Mouse (Mus musculus): ENCODE results near the gene Zswim3. TPM values are rescaled to one million over a fixed set of nuclear protein-coding genes. Genes with fewer than 3 reads are reported as not detected.
"Not testable (repeated sequence)": the region's sequence is repeated elsewhere in the genome, so short reads cannot be mapped to it uniquely, and the experiment has no call there.

The Zswim3 gene
- total RNA-seq, 2 experiments from 2014 or later, result 4.0 to 4.7 TPM

DNA sequence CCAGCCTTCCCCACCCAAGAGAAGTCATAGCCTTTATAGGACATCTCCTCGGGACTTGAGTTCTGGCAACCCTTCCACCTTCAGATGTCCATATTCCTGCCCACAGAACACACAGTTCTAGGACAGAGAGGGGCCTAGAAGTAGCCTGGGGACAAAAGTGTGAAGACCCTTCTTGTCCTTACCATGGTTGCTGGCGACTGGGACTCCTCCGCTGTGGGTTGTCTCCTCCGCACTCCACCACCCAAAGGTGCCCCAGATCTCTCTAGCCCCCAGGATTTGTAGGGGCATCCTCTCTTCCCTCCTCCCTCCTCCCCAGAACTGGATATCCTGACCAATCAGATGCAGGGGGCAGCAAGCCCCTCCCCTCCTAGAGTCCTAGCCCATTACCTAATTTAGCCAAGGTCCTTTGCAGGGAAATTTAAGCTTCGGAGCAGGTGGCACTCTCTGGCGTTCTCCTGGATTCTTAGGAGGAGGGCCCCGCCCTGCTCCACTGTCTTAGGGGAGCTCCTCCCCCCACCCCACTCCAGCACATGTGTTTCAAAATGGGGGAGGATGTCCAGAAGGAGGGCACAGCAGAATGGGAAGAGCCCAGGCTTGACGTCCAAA, 25.3 kb upstream of the Zswim3 start, which contains the start of gene Tnnc2:
Tnnc2 (minus strand) TSS at position 487 of the 606 bp plus-strand sequence.
- no peak for DNase-seq

DNA sequence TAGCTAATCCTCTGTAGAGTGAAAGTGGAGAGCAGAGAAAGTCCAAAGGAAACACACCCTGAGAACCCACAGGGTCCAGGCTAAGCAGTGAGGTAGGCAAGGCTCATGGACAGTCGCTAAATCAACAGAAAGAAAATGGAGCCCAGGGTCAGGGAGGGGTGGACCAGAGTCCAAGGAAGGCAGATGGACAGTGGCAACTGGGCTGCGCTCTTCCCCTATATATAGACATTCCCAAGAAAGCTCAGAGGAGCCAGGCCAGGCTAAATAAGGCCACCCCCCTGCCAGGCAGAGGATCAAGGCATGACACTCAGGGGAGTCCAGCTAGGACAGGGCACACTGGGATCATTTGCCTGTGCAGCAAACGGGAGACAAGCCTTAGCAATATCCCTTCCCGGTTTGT, 23.0 kb upstream of the Zswim3 start:
- DNase-seq, result no peak

DNA sequence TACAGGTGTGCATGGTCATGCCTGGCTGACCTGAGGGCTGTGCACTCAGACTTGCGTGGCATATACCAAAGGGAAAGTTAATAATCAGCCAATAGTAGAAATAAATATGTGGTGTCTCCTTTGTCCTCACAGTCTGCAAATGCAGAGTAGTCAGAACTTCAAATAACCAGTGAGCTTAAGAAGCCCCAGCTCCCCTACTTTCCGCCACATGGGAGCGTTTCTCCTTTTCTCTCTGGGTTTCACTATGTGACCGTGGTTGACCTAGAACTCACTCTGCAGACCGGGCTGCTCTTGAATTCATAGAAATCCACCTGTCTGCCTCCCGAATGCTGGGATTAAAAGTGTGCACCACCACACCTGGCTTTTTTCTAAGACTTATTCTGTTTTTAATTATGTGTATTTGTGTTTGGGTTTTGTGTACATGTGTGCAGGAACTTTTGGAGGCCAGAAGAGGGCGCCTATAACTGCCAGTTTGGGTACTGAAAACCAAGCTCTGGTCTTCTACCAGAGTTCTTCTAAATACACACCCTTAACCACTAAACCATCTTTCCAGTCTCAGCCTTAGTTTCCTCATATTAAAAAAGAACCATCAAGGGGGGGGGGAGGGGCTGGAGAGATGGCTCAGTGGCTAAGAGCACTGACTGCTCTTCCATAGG, 20.8 kb upstream of the Zswim3 start:
- peak in 1 of 2 experiments; percentile 22 for DNase-seq

DNA sequence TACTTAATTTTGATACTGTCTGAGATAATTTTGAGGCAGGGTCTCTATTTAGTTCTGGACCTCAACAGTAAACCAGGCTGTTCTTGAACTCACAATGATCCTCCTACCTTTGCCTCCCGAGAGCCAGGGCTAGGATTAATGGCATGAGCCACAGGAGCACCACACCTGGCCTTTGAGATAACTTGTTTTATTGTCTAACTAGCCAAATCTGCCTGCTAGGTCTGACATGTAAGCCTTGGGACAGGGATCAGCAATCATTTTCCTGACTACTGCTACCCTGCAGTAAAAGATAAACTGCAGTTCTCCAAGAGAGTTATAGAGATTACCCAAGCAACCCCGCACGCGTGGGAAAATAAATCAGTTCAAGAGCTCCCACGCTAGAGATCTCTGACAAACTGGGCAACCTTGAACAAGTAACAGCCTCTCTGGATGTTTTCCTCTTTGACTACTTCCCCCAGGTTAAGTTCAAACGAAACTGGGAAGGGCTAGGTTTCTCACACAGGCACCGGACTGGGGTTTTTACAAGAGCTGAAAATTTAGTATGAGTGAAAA, 20.0 kb upstream of the Zswim3 start:
- DNase-seq, result peak in 1 of 2 experiments; percentile 28

DNA sequence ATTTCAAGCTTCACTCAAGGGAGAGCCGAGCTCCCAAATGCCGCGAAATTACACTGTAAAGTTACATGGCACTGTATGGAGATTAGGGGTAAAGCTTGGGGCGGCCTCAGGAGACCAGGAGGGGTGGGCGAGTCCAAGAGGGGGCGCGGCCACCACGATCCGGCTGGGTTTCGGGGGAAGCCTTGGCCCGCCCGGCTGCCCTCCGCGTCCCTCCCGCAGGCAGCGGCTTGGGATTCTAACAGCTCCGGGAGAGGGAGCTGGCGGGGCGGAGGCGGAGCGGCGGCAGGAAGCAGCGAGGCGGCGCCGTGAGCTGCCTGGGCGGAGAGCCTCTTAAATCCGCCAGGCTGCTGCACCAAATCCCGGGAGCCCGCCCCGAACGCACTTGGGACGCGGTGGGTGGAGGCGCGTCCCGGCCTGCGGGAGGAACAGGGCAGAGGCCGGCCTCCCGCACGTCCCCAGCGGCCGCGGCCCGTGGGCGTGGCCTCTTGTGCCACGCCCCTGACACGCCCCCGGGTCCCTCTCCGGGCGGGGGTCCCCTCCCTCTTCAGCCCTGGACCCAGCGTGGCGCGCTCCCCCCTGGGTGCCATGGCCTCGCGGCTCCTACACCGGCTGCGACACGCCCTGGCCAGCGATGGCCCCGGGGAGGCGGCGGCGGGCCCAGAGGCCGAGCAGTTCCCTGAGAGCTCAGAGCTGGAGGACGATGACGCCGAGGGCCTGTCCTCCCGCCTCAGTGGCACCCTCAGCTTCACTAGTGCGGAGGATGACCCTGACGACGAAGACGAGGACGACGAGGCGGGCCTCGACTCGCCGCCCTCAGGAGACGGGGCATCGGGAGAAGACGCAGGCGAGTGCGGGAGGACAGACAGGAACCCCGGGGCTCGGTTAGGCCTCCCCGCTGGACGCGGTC, 19.2 kb upstream of the Zswim3 start, which contains the start of gene Snx21:
Snx21 (plus strand) TSS at position 343 of the 907 bp plus-strand sequence.
- DNase-seq, result peak; percentile 96 to 97

DNA sequence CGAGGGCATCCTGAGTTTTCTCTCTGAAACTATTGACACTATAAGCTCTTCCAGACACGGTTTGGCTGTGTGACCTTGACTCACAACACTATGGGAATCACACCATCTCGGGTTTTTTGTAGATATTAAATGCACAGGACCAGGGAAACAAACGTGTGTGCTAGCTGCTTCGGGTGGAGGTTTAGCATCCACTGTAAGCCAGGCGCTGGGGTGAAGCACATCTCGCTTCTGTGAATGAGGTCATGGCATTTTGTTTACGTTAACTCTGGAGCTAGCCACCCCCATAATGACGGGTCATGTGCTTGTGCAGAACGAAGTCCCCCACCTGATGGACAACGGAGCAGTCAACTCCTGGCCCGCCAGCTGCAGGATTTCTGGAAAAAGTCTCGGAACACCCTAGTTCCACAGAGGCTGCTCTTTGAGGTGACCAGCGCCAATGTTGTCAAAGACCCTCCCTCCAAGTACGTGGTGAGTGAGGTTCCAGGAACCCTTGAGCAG, 18.5 kb upstream of the Zswim3 start:
- DNase-seq, result peak in 1 of 2 experiments; percentile 18

DNA sequence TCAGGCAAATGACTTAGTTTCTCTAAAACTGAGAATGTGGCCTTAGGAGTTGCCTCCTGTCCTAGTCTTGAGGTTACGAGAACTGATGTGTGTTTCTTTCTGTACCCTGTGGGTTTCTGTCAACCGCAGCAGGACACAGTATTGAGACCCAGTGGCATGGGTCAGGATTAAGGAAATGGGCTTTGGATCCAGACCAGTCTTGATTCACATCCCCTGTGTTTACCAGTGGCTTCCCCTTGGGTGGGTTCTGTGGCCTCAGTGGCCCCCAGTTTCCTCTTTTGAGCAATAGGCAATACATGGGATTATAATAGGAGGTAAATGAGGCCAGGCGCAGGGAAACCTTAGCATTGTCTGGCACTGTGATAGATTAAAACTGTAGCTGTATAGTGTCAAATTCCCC, 17.9 kb upstream of the Zswim3 start:
- no peak for DNase-seq

DNA sequence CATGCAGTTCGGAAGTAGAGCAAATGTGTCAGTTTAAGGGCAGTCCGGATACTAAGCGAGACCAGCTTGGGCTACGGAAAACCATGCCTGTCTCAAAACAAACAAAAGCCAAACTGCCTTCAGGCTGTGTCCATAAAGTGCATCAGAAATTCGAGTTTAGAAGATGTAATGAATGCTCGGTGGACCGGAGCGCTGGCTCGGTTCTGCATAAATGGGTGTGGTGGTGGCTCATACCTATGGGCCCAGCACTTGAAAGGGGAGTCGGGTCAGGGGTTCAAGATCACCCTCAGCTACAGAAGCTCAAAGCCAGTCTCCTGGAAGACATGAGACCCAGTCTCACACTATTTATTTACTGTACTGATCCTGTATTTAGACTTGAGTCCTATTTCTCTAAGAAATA, 17.1 kb upstream of the Zswim3 start:
- DNase-seq, result peak in 1 of 2 experiments; percentile 19

DNA sequence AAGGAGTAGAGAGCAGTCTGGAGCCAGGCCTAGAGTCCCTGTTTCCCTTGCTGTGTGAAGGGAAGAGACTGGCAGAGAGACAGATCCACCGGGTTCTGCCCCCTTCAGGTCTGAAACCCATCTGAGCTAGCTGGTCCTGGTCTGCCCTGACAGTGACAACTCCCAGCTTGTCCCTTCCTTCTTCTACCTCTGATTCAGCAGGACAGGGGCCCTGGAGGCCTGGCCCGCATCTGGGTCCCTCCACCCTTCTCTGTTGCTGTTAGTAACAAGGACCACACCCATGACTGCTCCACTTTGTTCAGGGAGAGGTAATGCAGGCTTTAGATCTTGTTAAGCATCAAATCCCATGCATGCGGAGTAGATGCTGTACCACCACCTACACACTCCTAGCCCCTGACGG, 16.5 kb upstream of the Zswim3 start:
- DNase-seq, result no peak

DNA sequence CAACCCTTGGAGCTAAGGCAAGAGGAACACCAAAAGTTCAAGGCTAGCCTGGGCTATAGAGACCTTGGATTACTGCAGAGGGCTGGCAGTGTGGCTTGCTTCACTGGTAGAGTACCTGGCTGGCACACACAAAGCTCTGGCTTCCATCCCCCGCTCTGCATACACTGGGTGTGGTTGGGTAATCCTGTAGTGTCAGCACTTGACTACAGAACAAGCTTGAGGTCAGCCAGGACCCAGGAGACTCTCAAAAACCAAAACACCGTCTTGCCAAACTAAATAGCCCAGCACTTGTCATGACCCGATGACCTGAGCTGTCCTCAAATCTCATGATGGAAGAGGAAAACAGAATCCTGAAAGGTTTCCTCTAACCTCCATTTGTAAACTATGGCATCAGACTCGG, 14.4 kb upstream of the Zswim3 start:
- DNase-seq, result peak in 1 of 2 experiments; percentile 55

DNA sequence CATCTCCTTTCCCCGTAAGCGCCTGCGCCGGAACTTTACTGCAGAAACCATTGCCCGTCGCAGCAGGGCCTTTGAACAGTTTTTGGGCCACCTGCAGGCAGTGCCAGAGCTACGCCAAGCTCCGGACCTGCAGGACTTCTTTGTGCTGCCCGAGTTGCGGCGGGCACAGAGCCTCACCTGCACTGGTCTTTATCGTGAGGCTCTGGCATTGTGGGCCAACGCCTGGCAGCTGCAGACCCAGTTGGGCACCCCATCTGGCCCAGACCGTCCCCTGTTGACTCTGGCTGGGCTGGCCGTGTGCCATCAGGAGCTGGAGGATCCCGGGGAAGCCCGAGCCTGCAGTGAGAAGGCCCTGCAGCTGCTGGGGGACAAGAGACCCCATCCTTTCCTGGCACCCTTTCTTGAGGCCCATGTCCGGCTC, 13.0 kb upstream of the Zswim3 start:
- DNase-seq, result peak in 1 of 2 experiments; percentile 41

DNA sequence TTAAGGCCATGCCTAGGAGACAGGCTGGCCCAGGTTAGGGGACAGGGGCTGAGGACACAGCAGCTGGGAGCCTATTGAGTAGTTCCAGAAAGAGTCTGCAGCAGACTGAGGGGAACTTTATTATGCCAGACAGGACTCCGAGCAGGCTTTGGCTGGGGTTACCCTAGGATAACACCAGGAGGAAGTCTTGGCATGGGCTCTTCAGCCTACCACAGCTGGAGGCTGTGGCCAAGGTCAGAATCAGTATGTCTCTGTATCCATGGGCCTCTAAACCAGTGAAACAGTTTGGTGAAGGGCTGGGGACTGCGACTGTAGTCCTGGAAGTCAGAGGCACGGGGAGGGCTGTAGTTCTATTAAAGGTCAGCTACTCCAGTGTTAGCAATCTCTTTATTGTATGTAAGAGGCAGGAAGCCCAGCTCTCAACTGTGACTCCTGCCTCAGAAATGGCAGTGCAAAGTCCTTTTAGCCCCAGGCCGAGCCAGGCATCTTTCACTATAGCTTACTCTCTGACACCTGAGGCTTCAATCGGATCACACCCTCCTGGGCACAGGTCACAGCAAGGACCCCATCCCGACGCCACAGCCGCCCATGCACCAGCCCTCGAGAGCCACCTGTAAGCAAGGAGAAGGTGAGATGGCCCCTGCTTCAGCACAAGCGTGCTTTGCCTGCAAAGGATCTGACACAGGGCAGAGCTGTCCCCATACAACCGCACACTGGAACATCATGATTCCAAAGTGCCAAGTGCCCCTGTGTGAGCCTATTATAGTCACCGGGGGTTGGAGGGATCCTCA, 12.3 kb upstream of the Zswim3 start:
- peak; percentile 53 to 56 for DNase-seq

DNA sequence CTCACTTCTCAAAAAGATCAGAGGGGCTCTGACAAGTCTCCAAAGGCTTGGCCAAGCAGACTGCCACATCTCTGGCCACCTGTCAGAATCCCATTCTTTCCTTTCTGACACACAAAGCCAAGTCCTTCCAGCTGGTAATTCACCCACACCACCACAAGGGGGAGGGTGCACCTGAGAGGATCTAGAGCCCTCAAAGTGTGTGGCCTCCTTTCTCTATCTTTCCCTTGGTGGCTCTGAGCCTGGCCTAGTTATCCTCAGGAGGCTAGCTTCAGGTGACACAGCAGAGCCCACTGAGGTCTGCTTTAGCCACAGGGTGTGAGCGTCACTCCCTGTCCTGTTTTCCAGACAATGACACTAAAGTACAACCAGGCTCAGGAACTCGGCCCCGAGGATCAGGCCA, 11.7 kb upstream of the Zswim3 start:
- DNase-seq, result peak; percentile 65 to 77

DNA sequence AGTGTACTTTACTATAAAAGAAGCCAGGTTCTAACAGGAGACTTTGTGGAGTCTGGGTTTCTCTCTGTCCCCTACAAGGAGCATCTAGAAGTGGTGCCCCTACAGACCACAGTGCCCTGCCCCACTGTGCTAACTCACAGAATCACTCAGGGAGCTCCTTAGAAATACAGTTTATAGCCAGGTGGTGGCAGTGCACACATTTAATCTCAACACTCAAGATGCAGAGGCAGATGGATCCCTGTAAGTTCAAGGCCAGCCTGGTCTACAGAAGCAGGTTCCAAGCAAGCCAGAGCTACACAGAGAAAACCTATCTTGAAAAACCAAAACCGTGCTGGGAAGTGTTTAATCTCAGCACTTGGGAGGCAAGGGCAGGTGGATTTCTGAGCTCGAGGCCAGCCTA, 11.1 kb upstream of the Zswim3 start:
- DNase-seq, result no peak

DNA sequence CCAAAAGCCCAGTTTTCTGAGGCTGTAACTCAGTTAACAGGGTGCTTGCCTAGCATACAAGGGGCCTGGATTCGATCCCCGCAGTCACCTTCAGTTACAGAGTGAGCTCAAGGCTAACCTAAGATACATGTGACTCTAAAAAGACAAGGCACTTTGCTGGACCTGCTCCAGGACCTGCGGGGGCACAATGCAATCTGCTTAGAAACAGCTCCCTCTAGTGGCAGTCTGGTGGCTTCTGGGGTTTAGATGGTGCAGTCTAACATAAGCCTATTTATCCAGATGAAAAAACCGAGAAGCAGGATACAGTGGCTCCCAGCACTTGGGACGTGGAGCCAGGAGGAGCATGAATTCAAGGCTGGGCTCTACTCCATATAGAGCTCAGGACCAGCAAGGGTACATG, 10.6 kb upstream of the Zswim3 start:
- peak; percentile 92 to 94 for DNase-seq

DNA sequence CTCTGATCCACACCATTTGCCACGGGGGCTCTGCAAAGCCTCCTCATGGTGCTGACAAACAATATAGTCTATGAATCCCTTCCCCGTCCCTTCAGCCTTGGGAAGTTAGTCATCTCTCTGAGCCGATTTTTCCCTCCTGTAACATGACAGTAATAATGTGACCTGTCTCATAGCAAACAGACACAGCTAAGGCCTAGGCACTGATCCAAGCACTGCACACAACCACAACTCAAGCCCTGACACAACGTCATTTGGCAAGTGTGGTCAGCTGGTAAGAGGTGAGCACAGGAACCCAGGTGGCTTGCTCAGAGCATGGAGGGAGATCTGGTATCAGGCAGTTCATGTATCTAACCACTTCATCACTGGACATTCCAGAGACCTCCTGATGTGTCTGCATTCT, 9.0 kb upstream of the Zswim3 start:
- DNase-seq, result peak in 1 of 2 experiments; percentile 41

DNA sequence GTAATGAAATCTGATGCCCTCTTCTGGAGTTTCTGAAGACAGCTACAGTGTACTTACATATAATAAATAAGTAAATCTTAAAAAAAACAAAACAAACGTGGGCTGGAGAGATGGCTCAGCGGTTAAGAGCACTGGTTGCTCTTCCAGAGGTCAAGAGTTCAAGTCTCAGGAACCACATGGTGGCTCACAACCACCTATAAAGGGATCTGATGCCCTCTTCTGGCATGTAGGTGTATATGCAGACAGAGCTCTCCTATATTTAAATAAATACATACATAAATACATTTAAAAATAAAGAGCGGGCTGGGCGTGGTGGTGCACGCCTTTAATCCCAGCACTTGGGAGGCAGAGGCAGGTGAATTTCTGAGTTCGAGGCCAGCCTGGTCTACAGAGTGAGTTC, 6.3 kb upstream of the Zswim3 start:
- DNase-seq, result not testable (repeated sequence)

DNA sequence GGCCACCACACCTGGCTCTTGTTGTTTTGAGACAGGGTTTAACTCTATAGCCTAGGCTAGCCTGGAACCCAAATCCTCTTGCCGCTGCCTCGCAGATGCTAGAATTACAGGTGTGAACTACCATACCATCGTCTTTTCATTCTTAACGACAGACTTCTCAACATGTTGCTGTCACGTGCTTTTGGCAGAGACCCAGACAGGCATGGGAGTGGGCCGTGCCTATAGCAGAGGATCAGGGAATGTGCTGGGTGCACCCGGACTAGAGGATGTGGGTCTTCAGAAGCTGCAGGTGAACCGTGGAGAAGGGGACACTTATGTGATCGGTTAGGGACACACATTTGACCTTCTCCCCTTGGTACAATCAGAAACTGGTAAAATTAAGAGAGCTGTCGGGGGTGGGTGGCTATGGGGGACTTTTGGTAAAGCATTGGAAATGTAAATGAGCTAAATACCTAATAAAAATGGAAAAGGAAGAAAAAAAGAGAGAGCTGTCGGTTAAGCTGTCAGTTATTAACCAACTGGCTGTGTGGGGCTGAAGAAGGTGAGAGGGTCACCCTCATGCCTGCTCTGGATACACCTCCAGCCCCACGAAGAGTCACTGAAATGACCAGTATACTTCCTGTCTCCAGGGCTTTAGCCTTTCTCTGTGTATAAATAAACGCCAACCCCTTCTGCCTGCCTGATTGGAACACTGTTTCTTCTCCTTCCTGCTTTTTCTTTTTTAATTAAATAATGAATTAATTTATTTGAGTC, 4.5 kb upstream of the Zswim3 start:
- DNase-seq, result no peak

DNA sequence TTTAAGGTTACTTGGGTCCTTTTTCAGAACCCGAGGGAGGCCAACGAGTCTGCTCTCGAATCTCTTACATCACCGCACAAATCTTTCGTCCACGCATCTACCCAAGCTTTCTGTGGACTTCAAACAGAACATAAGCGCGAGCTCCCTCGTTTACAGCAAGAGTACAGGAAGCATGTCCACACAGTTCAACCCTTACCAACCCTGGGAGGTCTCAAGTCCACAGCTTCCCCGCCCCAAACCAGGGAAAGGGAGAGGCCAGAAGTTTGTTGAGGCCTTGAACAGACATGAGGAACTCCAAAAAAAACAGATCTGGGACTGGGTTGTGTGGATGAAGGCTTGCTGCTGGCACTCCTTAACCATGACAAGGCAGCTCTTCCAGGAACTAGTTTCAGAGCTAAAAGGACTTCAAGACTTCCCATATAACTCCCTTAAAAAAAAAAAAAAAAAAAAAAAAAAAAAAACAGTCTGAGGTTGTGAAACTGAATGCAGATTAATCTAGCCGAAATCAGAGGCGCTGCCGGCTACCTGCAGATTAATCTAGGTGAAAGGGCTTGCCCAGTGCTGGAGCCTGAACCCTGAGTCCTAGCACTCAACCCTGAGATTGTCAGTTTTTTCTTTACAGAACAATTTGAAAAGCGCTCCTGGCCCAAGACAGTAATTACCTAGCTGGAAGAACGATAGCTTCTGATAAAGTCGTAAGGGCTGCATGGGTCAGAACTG, 1.5 kb upstream of the Zswim3 start:
- DNase-seq, result no peak

DNA sequence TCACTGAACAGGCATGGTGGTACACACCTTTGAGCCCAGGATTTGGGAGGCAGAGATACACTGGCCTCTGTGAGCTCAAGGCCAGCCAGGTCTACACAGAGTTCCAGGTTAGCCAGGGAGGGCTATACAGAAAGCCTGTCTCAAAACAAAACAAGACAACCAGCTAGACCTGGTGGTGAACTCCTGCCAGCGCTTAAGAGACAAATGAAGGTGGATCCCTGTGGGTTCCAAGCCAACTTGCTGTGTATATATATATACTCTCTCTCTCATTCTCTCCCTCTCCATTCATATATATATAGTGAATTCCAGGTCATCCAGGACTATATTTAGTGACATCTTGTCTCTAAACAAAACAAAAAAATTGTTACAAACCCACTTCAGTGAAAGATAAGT, 981 bp upstream of the Zswim3 start:
- DNase-seq, result no peak

Measured in adrenal gland, postnatal 36 days (tissue).